8 mouse cellular contexts compared by ENCODE assay signal in genomic region chr7:80832191-80832590, GRCm38 (mm10). TPM values are rescaled to one million over a fixed set of nuclear protein-coding genes. Genes with fewer than 3 reads are reported as not detected.
DNase-seq lines count a peak whose midpoint lies in the region; ATAC-seq lines count a peak whose summit lies in the region.

No protein-coding gene starts in this region.

- peak; percentile 30 to 49; a peak in 2 of 4 replicates for ATAC-seq in hematopoietic stem cell, adult 5-6 weeks (replicated peaks in 1 of 2; ENCODE audit: insufficient read depth in 1 of 2, low FRiP score in 2 of 2, low TSS enrichment in 1 of 2, low read depth in 1 of 2, poor library complexity in 2 of 2, severe bottlenecking in 2 of 2)
- ATAC-seq in megakaryocyte progenitor cell, adult 5-6 weeks (replicated peaks; ENCODE audit: poor library complexity), result peak; percentile 24

- peak; percentile 49 to 51 for DNase-seq in cerebellum, postnatal 10 days
- no peak for DNase-seq in cerebellum, adult 11-12 months
- peak; percentile 87 for DNase-seq in CD4-positive, CD25-positive, alpha-beta regulatory T cell, adult 2 months (ENCODE audit: low read depth, low spot score)
- no peak for DNase-seq in left cerebral cortex, adult 8-10 months (ENCODE audit: low spot score in 2 of 2)
- no peak for DNase-seq in layer of hippocampus, adult 8-10 months (ENCODE audit: low spot score in 2 of 2)
- no peak for DNase-seq in gastrocnemius, adult 8-10 months (ENCODE audit: low spot score in 2 of 2)

RNA-seq across cellular contexts. Expression of gene Iqgap1, which starts 6.4 kb away (rescaled TPM):
- 141 and 147 TPM in 2 replicates for total RNA-seq in hematopoietic stem cell, adult 5-6 weeks (2017)
- 90.5 and 94.3 TPM in 2 replicates for total RNA-seq in megakaryocyte progenitor cell, adult 5-6 weeks (2015)
- 81.0 and 113 TPM in 2 replicates for total RNA-seq in megakaryocyte progenitor cell, adult 5-6 weeks (2017)
- 10 to 100 TPM; 18.0 to 29.9 (median 24.9) TPM for total RNA-seq in left cerebral cortex, adult 8-10 months (2022)
- total RNA-seq in layer of hippocampus, adult 8-10 months (2022), result 10 to 100 TPM; 26.3 to 29.4 (median 26.8) TPM
- 10 to 100 TPM in 2 of 4 experiments, 1 to 10 TPM in 2; 6.3 to 12.7 (median 10.6) TPM for total RNA-seq in gastrocnemius, adult 8-10 months (2022)

RNA-seq across cellular contexts. Expression of gene Zscan2, which starts 28.5 kb away (rescaled TPM):
- 24.0 TPM in 2 replicates for total RNA-seq in hematopoietic stem cell, adult 5-6 weeks (2017)
- total RNA-seq in megakaryocyte progenitor cell, adult 5-6 weeks (2015), result 3.5 and 3.7 TPM in 2 replicates
- total RNA-seq in megakaryocyte progenitor cell, adult 5-6 weeks (2017), result 6.7 and 10.0 TPM in 2 replicates
- 10 to 100 TPM; 11.3 to 16.9 (median 14.0) TPM for total RNA-seq in left cerebral cortex, adult 8-10 months (2022)
- total RNA-seq in layer of hippocampus, adult 8-10 months (2022), result 10 to 100 TPM; 11.8 to 15.0 (median 13.5) TPM
- 1 to 10 TPM; 1.8 to 2.4 (median 2.0) TPM for total RNA-seq in gastrocnemius, adult 8-10 months (2022)

Comparison
In these comparisons a context has a peak if more than half of its experiments do, and no peak if none do; other contexts are left out.
1. DNase-seq: peak in cerebellum, postnatal 10 days (2 of 2) and CD4-positive, CD25-positive, alpha-beta regulatory T cell, adult 2 months (single experiment); none in cerebellum, adult 11-12 months (single experiment), left cerebral cortex, adult 8-10 months (0 of 2), layer of hippocampus, adult 8-10 months (0 of 2) and gastrocnemius, adult 8-10 months (0 of 2).